Mouse (Mus musculus) lung, postnatal 0 days (tissue): ENCODE measurements around the gene Kcnq2.

Source experiments
- CTCF ChIP-seq: IDR thresholded peaks from 2 replicates; pipeline ENCODE4 v1.5.1; 2016; ENCODE audit warnings: antibody characterized with exemption, mild to moderate bottlenecking
- EP300 ChIP-seq: IDR thresholded peaks from 2 replicates; pipeline ENCODE4 v1.6.1; 2016; ENCODE audit warnings: antibody characterized with exemption, mild to moderate bottlenecking, control low read depth

DNA sequence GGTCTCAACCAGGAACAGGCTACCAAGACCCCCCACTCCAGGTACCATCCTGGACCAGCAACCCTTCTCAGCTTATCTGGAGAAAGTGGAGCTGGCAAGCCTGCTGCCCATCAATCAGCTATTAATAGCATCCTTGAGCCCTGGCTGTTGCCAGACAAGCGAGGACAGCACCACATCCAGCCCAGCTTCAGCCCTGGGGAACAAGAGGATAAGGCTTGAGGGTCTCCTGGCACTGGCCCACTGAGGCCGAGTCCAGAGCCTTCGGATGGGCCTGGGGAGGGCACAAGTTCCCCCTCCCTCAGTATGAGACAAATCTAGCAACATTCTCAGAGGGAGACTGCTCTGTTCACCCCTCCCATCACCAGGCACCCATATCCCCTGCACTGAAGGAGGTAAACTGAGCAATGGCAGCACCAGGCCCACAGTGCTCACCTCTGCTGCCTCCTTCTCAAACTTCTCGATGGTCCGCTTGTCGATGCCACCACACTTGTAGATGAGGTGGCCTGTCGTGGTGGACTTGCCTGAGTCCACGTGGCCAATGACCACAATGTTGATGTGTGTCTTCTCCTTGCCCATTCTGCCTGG, 19.8 kb upstream of the Kcnq2 start:
- TF ChIP-seq CTCF (no peak), EP300 (no peak)
